Mouse (Mus musculus): ENCODE data around the gene Tor1aip1. TPM values are rescaled to one million over a fixed set of nuclear protein-coding genes. Genes with fewer than 3 reads are reported as not detected.
"Not testable (repeated sequence)": the region's sequence is repeated elsewhere in the genome, so short reads cannot be mapped to it uniquely, and the experiment has no call there.

Tor1aip1 gene
- polyA plus RNA-seq, 2 experiments, result 27.2 to 45.6 TPM

DNA sequence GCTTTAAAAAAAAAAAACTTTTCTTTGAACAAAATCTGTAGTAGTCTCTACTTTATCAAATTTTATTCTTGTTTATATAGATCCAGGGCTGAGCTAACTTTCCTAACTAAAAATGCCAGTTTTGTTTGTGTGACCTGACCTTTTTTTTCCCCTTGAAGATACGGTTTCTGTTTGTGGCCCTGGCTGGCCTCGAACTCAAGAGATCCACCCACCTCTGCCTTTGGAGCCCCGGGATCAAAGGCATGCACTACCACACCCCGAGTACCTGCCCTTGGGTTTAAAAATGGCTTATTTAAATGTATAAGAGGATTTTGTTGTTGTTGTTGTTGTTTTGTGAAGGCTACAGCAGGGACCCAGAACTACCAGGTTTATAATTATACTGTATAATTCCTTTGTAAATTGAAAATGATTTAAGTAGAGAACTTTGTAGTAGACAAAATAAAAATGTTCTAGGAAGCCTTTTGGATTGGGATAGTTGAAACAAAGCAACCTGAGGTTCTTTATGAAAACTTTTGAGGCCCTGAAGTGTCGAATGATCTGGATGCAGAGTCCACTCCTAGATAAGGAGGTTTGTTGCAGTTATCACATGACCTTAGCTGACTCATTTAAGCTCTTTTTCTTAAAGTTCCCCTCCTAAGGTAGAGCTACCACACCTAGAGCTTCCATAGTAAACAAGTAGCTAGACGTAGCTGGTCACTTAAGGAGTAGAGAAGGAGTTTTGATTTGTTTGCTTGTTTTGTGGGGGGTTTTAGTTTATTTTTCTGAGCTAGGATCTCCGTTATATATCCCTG lies 5.4 kb upstream of the Tor1aip1 start:
- no peaks in the 10 kb centered on the region for H3K9me3 ChIP-seq (ENCODE audit: control insufficient read depth, low read length)
- DNase-seq (ENCODE audit: low spot score) (no peak), ATAC-seq (ENCODE audit: low FRiP score, low read depth) (no peak)
- H3K27ac ChIP-seq (replicated peaks; ENCODE audit: low read depth, low read length), result no peak overlapping the region
- peak overlapping the region; percentile 52 for H3K9ac ChIP-seq (ENCODE audit: low read depth, low read length, severe bottlenecking)
- no peak for TF ChIP-seq POLR2A (IDR thresholded peaks at IDR 0.05; ENCODE audit: borderline replicate concordance, extremely low read depth, insufficient read depth, insufficient read length)
- H3K4me1 ChIP-seq (ENCODE audit: control insufficient read depth, insufficient read depth, low read length), result peaks cover 16% of the 10 kb centered on the region
- H3K4me2 ChIP-seq (replicated peaks; ENCODE audit: low read depth, low read length, severe bottlenecking), result peak overlapping the region; percentile 91
- peak overlapping the region; percentile 65 for H3K4me3 ChIP-seq (replicated peaks; ENCODE audit: low read length)
- WGBS, result 40% methylated on average over 7 of the region's 7 CpGs
- peaks cover 27% of the 10 kb centered on the region for H3K36me3 ChIP-seq (ENCODE audit: control insufficient read depth, insufficient read depth, low read length)
- no peaks in the 10 kb centered on the region for H3K27me3 ChIP-seq (ENCODE audit: control insufficient read depth, insufficient read depth, low read length)

DNA sequence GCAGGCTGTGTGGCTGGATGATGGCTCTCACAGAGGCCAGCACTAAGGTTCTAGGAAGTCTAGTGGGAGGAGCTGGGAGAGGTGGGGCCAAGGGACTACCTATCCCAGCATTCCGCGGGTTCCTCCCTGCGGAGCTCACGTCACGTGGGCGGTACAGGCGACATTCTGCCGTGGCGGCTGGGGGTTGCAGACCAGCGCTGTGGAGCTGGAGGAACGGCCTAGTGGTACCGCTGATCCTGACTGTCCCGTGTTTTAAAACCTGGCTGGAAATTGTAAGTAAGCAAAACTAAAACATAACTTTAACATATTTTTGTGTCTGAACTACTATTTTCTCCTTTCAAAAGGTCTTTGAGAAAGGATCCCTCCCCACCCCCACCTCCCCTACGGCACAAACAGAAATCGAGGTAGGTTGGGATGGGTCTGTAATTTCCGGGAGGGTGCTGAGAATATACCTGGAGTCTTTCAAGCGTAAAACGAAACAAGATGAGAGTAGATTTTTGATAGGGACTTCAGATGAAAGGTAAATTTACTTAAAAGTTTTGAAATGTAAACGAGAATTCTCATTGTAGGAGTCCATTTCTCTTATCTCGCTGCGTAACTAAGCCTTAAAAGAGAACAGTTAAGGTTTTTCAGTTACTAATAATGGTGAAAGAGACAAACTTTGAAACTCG lies 4.6 kb upstream of the Tor1aip1 start:
- peaks cover 16% of the 10 kb centered on the region for H3K4me1 ChIP-seq (ENCODE audit: control insufficient read depth, insufficient read depth, low read length)
- H3K36me3 ChIP-seq (ENCODE audit: control insufficient read depth, insufficient read depth, low read length), result peaks cover 23% of the 10 kb centered on the region
- H3K9me3 ChIP-seq (ENCODE audit: control insufficient read depth, low read length), result no peaks in the 10 kb centered on the region
- H3K27ac ChIP-seq (replicated peaks; ENCODE audit: low read depth, low read length), result peak overlapping the region; percentile 58; the same call in 1 of the 2 replicates
- WGBS, result 2% methylated on average over 22 of the region's 22 CpGs
- peak overlapping the region; percentile 91 for H3K4me2 ChIP-seq (replicated peaks; ENCODE audit: low read depth, low read length, severe bottlenecking)
- H3K4me3 ChIP-seq (replicated peaks; ENCODE audit: low read length), result peak overlapping the region; percentile 65
- peak; percentile 99; the same call in 1 of the 2 replicates for TF ChIP-seq POLR2A (IDR thresholded peaks at IDR 0.05; ENCODE audit: borderline replicate concordance, extremely low read depth, insufficient read depth, insufficient read length)
- ATAC-seq (ENCODE audit: low FRiP score, low read depth) (peak; percentile 85), DNase-seq (ENCODE audit: low spot score) (peak; percentile 98)
- peak overlapping the region; percentile 68 for H3K9ac ChIP-seq (ENCODE audit: low read depth, low read length, severe bottlenecking)
- no peaks in the 10 kb centered on the region for H3K27me3 ChIP-seq (ENCODE audit: control insufficient read depth, insufficient read depth, low read length)

DNA sequence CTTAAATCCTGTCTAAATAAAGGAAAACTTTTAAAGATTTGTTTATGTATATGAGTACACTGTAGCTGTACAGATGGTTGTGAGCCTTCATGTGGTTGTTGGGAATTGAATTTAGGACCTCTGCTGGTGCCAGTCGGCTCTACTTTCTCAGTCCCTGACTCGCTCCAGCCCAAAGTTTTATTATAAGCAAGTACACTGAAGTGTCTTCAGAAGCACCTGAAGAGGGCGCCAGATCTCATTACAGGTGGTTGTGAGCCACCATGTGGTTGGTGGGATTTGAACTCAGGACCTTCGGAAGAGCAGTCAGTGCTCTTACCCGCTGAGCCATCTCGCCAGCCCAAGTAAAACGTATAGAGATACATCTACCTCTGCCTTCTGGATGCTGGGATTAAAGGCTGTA lies 3.7 kb upstream of the Tor1aip1 start:
- DNase-seq (ENCODE audit: low spot score); H3K4me2 ChIP-seq (replicated peaks; ENCODE audit: low read depth, low read length, severe bottlenecking); ATAC-seq (ENCODE audit: low FRiP score, low read depth); H3K27me3 ChIP-seq (ENCODE audit: control insufficient read depth, insufficient read depth, low read length); H3K9ac ChIP-seq (ENCODE audit: low read depth, low read length, severe bottlenecking); H3K9me3 ChIP-seq (ENCODE audit: control insufficient read depth, low read length); H3K27ac ChIP-seq (replicated peaks; ENCODE audit: low read depth, low read length); H3K4me3 ChIP-seq (replicated peaks; ENCODE audit: low read length): not testable (repeated sequence)
- Histone ChIP-seq H3K4me1 (ENCODE audit: control insufficient read depth, insufficient read depth, low read length) (peaks cover 16% of the 10 kb centered on the region), H3K36me3 (ENCODE audit: control insufficient read depth, insufficient read depth, low read length) (peaks cover 16% of the 10 kb centered on the region)
- WGBS, result 70% methylated on average over 7 of the region's 7 CpGs

DNA sequence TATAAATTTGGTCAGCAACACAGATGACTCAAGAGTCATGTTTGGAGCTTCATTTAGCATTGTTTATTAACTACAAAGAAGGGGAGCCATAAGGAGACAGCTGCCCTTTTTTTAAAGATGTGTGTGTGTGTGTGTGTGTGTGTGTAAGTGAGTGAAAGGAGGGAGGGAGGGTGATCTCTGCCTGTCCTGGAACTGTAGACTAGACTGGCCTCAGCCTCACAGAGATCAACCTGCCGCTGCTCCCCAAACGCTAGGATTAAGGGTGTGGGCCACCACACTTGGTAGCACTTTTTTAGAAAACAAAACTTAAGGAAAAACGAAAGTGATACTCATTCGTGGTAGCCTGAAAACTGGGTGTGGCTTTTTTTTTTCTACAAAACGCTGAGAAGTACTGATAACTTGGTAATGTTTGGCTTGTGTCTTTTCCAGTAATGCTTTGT lies 884 bp upstream of the Tor1aip1 start:
- H3K9me3 ChIP-seq (ENCODE audit: control insufficient read depth, low read length), result no peaks in the 10 kb centered on the region
- peaks cover 14% of the 10 kb centered on the region for H3K4me1 ChIP-seq (ENCODE audit: control insufficient read depth, insufficient read depth, low read length)
- H3K4me3 ChIP-seq (replicated peaks; ENCODE audit: low read length), result peak overlapping the region; percentile 16; the same call in 1 of the 2 replicates
- no peak overlapping the region for H3K9ac ChIP-seq (ENCODE audit: low read depth, low read length, severe bottlenecking)
- H3K27me3 ChIP-seq (ENCODE audit: control insufficient read depth, insufficient read depth, low read length), result no peaks in the 10 kb centered on the region
- no peak for ATAC-seq (ENCODE audit: low FRiP score, low read depth)
- TF ChIP-seq POLR2A (IDR thresholded peaks at IDR 0.05; ENCODE audit: borderline replicate concordance, extremely low read depth, insufficient read depth, insufficient read length), result no peak
- H3K36me3 ChIP-seq (ENCODE audit: control insufficient read depth, insufficient read depth, low read length), result peaks cover 17% of the 10 kb centered on the region
- H3K4me2 ChIP-seq (replicated peaks; ENCODE audit: low read depth, low read length, severe bottlenecking), result peak overlapping the region; percentile 54; the same call in 1 of the 2 replicates
- no peak for DNase-seq (ENCODE audit: low spot score)
- 54% methylated on average over 5 of the region's 5 CpGs for WGBS
- H3K27ac ChIP-seq (replicated peaks; ENCODE audit: low read depth, low read length), result no peak overlapping the region

DNA sequence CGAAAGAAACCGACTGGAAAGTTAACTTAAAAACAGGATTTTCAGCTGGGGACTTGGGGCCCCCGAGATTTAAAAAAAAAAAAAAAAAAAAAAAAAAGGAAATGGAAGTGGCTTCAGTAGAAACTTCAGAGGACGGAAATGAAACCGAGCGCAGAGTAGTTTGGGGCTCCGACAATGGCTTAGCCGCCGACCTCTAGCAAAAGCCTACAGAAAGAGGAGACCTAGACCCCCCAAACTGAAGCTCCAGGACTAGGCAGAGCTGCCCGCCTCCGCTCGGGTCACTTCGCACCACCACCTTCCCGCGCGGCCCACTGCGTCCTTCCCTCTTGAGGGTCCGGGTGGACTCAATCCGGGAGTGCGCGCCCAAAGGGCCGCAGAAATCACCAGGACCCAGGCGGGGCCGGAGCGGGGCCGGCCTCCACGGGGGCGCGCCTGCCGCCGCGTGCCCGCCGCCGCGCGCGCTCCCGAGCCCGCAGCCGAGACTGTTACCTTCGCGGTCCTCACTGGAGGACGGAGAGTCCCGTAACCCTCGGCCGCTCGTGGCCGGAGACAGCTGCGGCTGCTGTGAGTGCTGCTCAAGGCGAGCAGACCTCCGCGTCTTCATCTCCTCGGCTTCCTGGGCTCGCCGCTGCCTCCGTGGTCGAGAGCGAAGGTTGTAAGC lies 881 bp downstream of the Tor1aip1 start, which contains the start of gene Tor1aip2:
TSS of gene Tor1aip2 (plus strand) at position 135 of the 661 bp plus-strand sequence.
- Histone ChIP-seq H3K4me2 (replicated peaks; ENCODE audit: low read depth, low read length, severe bottlenecking) (peak within 1 kb of the TSS; percentile 54), H3K9me3 (ENCODE audit: control insufficient read depth, low read length) (no peaks in the 10 kb centered on the region), H3K4me1 (ENCODE audit: control insufficient read depth, insufficient read depth, low read length) (peaks cover 9% of the 10 kb centered on the region), H3K27me3 (ENCODE audit: control insufficient read depth, insufficient read depth, low read length) (no peaks in the 10 kb centered on the region), H3K4me3 (replicated peaks; ENCODE audit: low read length) (peak within 1 kb of the TSS; percentile 72), H3K9ac (ENCODE audit: low read depth, low read length, severe bottlenecking) (peak within 1 kb of the TSS; percentile 95), H3K27ac (replicated peaks; ENCODE audit: low read depth, low read length) (peak within 1 kb of the TSS; percentile 99), H3K36me3 (ENCODE audit: control insufficient read depth, insufficient read depth, low read length) (peaks cover 34% of the 10 kb centered on the region)
- under 1% methylated on average over 51 of the region's 59 CpGs for WGBS
- DNase-seq (ENCODE audit: low spot score) (peak; percentile 82), ATAC-seq (ENCODE audit: low FRiP score, low read depth) (peak; percentile 81)
- peak; percentile 63; the same call in 1 of the 2 replicates for TF ChIP-seq POLR2A (IDR thresholded peaks at IDR 0.05; ENCODE audit: borderline replicate concordance, extremely low read depth, insufficient read depth, insufficient read length)

All from limb, embryonic 14.5 days (tissue).